Comparison of ENCODE assay signal across 8 mouse cellular contexts in genomic region chr2:121413387-121414042, GRCm38 (mm10). TPM values are rescaled to one million over a fixed set of nuclear protein-coding genes. Genes with fewer than 3 reads are reported as not detected.
DNase-seq lines count a peak whose midpoint lies in the region; ATAC-seq and TF ChIP-seq lines count a peak whose summit lies in the region.

Pdia3 (plus strand) TSS chr2:121413775.
Catsper2 (minus strand) TSS chr2:121413792.

- H3K9me3 ChIP-seq in hindbrain, postnatal 0 days (ENCODE audit: low read length), result no peaks in the 10 kb centered on the region
- H3K9me3 ChIP-seq in megakaryocyte, embryonic 14.5 days, result no peaks in the 10 kb centered on the region

- H3K4me1 ChIP-seq in hindbrain, postnatal 0 days (ENCODE audit: insufficient read depth, low read length), result peaks cover 11% of the 10 kb centered on the region; the same call in 1 of the 2 replicates
- H3K4me1 ChIP-seq in megakaryocyte, embryonic 14.5 days, result peaks cover 50% of the 10 kb centered on the region

- no peaks in the 10 kb centered on the region for H3K27me3 ChIP-seq in hindbrain, postnatal 0 days (ENCODE audit: insufficient read depth, low read length)
- H3K27me3 ChIP-seq in megakaryocyte, embryonic 14.5 days (replicated peaks), result no peaks in the 10 kb centered on the region

- peak within 1 kb of the TSS; percentile 86 for H3K4me3 ChIP-seq in gastrocnemius, adult 2 months
- H3K4me3 ChIP-seq in hindbrain, postnatal 0 days (ENCODE audit: low read length), result peak within 1 kb of the TSS; percentile 72
- H3K4me3 ChIP-seq in megakaryocyte, embryonic 14.5 days (replicated peaks), result peak within 1 kb of the TSS; percentile 99

- TF ChIP-seq CTCF in gastrocnemius, adult 2 months (IDR thresholded peaks at IDR 0.05), result peak; percentile 57
- TF ChIP-seq CTCF in hindbrain, postnatal 0 days (IDR thresholded peaks at IDR 0.05; ENCODE audit: low read depth), result peak; percentile 35

- peak within 1 kb of the TSS; percentile 91 for H3K9ac ChIP-seq in hindbrain, postnatal 0 days (replicated peaks; ENCODE audit: low read length)

- under 1% methylated on average over 67 of the region's 68 CpGs for WGBS in hindbrain, postnatal 0 days

- peak; percentile 92 for ATAC-seq in common myeloid progenitor, adult 5-6 weeks (replicated peaks; ENCODE audit: low read depth, poor library complexity, severe bottlenecking)
- ATAC-seq in hindbrain, postnatal 0 days, result peak; percentile 99

- peaks cover 7% of the 10 kb centered on the region; the same call in 1 of the 2 replicates for H3K36me3 ChIP-seq in hindbrain, postnatal 0 days (ENCODE audit: insufficient read depth, low read length)
- H3K36me3 ChIP-seq in megakaryocyte, embryonic 14.5 days (replicated peaks; ENCODE audit: low read length), result peaks cover 39% of the 10 kb centered on the region

- H3K27ac ChIP-seq in gastrocnemius, adult 2 months, result peak within 1 kb of the TSS; percentile 100
- H3K27ac ChIP-seq in hindbrain, postnatal 0 days, result peak within 1 kb of the TSS; percentile 92

- H3K4me2 ChIP-seq in hindbrain, postnatal 0 days (ENCODE audit: low read depth, low read length), result peak within 1 kb of the TSS; percentile 59

- peak; percentile 99 for DNase-seq in ZHBTc4 (ENCODE audit: low read depth, low spot score)
- DNase-seq in gastrocnemius, adult 2 months, result peak; percentile 99
- peak; percentile 98 for DNase-seq in hindbrain, postnatal 0 days (ENCODE audit: low spot score)
- peak; percentile 87 to 96 for DNase-seq in left cerebral cortex, adult 8-10 months (ENCODE audit: low spot score in 2 of 2)
- peak; percentile 97 to 98 for DNase-seq in right cerebral cortex, postnatal 10 days (ENCODE audit: low spot score in 2 of 2)
- peak; percentile 93 for DNase-seq in urinary bladder, postnatal 25 days (ENCODE audit: low spot score)

- intact Hi-C loops in gastrocnemius, adult 2 months (cut with DNase I), result loop anchor here (5.0 kb wide), 1 partner anchor 69 kb away; no protein-coding TSS in a partner anchor

RNA-seq across cellular contexts. Expression of gene Pdia3, which starts in this region (rescaled TPM):
- total RNA-seq in common myeloid progenitor, adult 5-6 weeks (2017), result 272 and 336 TPM in 2 replicates
- 10 to 100 TPM; 34.1 to 46.9 TPM for total RNA-seq in gastrocnemius, adult 2 months (2021)
- 47.4 and 56.8 TPM in 2 replicates for total RNA-seq in hindbrain, postnatal 0 days (2014; rRNA removed)
- polyA plus RNA-seq in hindbrain, postnatal 0 days (2015; fragmentation: Nextera tagmentation; extraction: Ambion mirVana), result 291 and 296 TPM in 2 replicates
- total RNA-seq in left cerebral cortex, adult 8-10 months (2022), result 100 to 1,000 TPM; 140 to 171 (median 153) TPM
- 332 and 1,563 TPM in 2 replicates for polyA plus RNA-seq in megakaryocyte, embryonic 14.5 days (2012; ENCODE audit: insufficient read depth, low replicate concordance)

RNA-seq across cellular contexts. Expression of gene Catsper2, which starts in this region (rescaled TPM):
- total RNA-seq in common myeloid progenitor, adult 5-6 weeks (2017), result 3.2 TPM in 1 of 2 replicates, not detected in the other
- total RNA-seq in gastrocnemius, adult 2 months (2021), result 1 to 10 TPM; 1.6 to 2.8 TPM
- total RNA-seq in hindbrain, postnatal 0 days (2014; rRNA removed), result 2.1 and 3.3 TPM in 2 replicates
- 4.3 and 4.9 TPM in 2 replicates for polyA plus RNA-seq in hindbrain, postnatal 0 days (2015; fragmentation: Nextera tagmentation; extraction: Ambion mirVana)
- total RNA-seq in left cerebral cortex, adult 8-10 months (2022), result 1 to 10 TPM; 4.2 to 5.9 (median 5.1) TPM
- polyA plus RNA-seq in megakaryocyte, embryonic 14.5 days (2012; ENCODE audit: insufficient read depth, low replicate concordance), result 0.10 TPM in 1 of 2 replicates, not detected in the other

Comparison
In these comparisons a context has a peak if more than half of its experiments do, and no peak if none do; other contexts are left out.
1. Peak in every context shown above with its lines: DNase-seq, ATAC-seq, H3K4me3 ChIP-seq and H3K27ac ChIP-seq.